Mouse (Mus musculus) kidney, adult 2 months (tissue): ENCODE measurements around the gene Ccnk. TPM values are rescaled to one million over a fixed set of nuclear protein-coding genes. Genes with fewer than 3 reads are reported as not detected.

ENCODE experiments used
- DNase-seq: peaks from one replicate; pipeline ENCODE4 v3.0.0; 2021
- H3K27ac ChIP-seq: fragments of 200-500 bp; 2 replicates; pipeline ENCODE4 v1.5.1; 2012; ENCODE audit warnings: low read depth, low read length, control low read depth, inconsistent platforms; ENCODE audit not compliant: insufficient read depth
- H3K27me3 ChIP-seq: fragments of 200-500 bp; replicated peaks from 2 replicates; pipeline ENCODE4 v1.6.1; 2012; ENCODE audit warnings: mild to moderate bottlenecking, moderate library complexity, low read length, inconsistent platforms; ENCODE audit not compliant: control insufficient read depth, insufficient read depth
- H3K36me3 ChIP-seq: fragments of 200-500 bp; 2 replicates; pipeline ENCODE4 v1.6.1; 2012; ENCODE audit warnings: mild to moderate bottlenecking, moderate library complexity, low read length, inconsistent platforms; ENCODE audit not compliant: control insufficient read depth, insufficient read depth
- H3K4me1 ChIP-seq: fragments of 200-500 bp; 2 replicates; pipeline ENCODE4 v1.6.1; 2011; ENCODE audit warnings: low read length; ENCODE audit not compliant: control insufficient read depth, insufficient read depth
- H3K4me3 ChIP-seq: fragments of 200-500 bp; 2 replicates; pipeline ENCODE4 v1.5.1; 2011; ENCODE audit warnings: mild to moderate bottlenecking, low read depth, low read length, control low read depth; ENCODE audit not compliant: insufficient read depth
- CTCF ChIP-seq: fragments of 200-500 bp; conservative IDR thresholded peaks from 2 replicates; pipeline ENCODE4 v1.5.1; 2011; ENCODE audit warnings: low read depth, mild to moderate bottlenecking, control low read depth, low read length, moderate library complexity, mixed read lengths; ENCODE audit not compliant: insufficient read depth, insufficient read length
- POLR2A ChIP-seq: fragments of 200-500 bp; IDR thresholded peaks from one replicate; pipeline ENCODE4 v1.6.1; 2011; ENCODE audit warnings: low read depth, low read length, control low read depth
- WGBS: fragments of 180-500 bp; shearing (Covaris S2); methylation state at CpG from one replicate; pipeline ENCODE4 v1.1.7; 2018; 5-methylcytosine and 5-hydroxymethylcytosine counted together
- polyA plus RNA-seq: library from polyadenylated mRNA; depleted of rRNA; stranded (reverse); fragments of >200 nt; gene quantifications from 2 replicates; pipeline ENCODE4 v1.2.3, GENCODE M21; 2012

Gene Ccnk
- polyA plus RNA-seq, 1 experiment = 12.6 TPM

DNA sequence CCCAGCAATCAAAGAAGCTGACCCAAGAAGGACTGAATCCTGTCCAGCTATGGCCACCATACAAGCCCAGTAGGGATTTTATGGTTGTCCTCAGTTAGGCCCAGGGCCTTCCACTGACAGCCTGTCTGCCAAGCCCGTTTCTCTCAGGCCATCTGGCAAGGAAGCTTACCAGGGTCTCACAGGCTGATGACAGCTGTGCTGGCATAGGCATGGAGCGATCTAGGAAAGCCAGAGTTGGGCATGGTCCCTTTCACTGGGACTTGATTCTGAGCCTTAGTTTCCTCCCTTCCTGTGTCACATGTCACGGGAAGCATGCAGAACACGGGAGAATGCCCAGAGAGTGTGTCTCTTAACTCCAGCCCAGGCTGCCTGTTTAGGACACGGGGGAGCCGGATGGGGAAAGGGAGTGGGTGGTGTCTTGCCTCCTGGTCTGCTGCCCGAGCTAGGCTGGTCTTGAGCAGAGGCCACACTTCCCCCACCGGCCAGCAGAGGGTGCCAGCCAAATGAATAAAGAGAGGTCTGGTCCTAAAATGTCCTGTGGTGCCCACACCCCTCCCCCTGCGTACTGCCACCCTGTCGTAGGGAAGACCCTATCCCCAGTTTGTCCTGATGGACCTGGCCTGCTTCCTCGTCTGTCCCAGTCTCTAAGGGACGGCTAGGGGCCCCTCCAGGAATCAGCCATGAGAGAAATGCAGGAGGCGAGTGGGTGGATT, 29.5 kb downstream of the Ccnk start:
- Histone ChIP-seq H3K4me3 (no peak overlapping the region), H3K4me1 (peaks cover 5% of the 10 kb centered on the region; the same call in 1 of the 2 replicates), H3K27me3 (no peaks in the 10 kb centered on the region), H3K27ac (no peak overlapping the region), H3K36me3 (no peaks in the 10 kb centered on the region)
- 22% methylated on average over 13 of the region's 13 CpGs for WGBS
- peak; percentile 73 for DNase-seq
- TF ChIP-seq POLR2A = no peak
- TF ChIP-seq CTCF = peak; percentile 79

DNA sequence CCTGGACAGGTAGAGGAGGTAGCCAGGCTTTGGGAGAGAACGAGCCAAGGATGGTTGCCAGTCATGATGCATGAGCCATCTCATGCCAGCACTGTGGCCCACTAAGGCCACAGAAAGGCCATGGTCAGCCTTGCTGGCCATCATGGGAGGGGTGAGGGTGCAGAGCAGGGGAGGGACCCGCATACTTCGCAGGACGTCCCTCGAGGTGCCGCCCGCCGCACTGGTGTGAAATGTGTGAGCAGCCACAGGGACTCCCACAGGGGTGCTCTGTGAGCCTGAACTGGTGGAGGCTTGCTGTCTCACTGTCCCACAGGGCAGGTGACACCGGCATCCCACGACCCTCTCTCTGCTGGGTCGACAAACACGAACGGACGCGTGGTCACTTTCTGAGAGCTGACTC, 31.2 kb downstream of the Ccnk start:
- no peaks in the 10 kb centered on the region for H3K36me3 ChIP-seq
- H3K27ac ChIP-seq = no peak overlapping the region
- TF ChIP-seq CTCF = no peak
- no peak for TF ChIP-seq POLR2A
- peaks cover 10% of the 10 kb centered on the region; the same call in 1 of the 2 replicates for H3K4me1 ChIP-seq
- no peak for DNase-seq
- H3K27me3 ChIP-seq = no peaks in the 10 kb centered on the region
- no peak overlapping the region for H3K4me3 ChIP-seq
- WGBS = 89% methylated on average over 15 of the region's 15 CpGs

DNA sequence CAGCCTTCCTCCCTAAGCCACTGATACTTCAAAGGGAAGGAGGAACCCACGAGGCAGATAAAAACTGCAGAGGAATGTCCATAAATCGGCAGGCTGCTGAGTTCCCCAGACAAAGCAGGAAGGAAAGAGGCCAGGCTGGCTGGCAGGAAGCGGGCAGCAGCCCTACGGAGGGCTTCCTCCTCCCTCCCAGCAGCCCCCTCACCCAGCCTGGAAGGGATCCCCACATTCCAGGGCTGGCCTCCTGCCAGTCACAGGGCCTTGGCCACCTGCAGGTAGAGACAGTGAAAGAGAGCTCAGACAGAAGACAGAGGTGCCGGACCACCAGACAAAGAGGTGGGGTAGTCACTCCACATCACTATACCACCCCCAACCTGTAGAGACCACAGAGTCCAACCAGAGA, 32.7 kb downstream of the Ccnk start:
- TF ChIP-seq POLR2A (no peak), CTCF (no peak)
- DNase-seq = no peak
- peaks cover 10% of the 10 kb centered on the region; the same call in 1 of the 2 replicates for H3K4me1 ChIP-seq
- WGBS = 41% methylated on average over 5 of the region's 5 CpGs
- no peaks in the 10 kb centered on the region for H3K36me3 ChIP-seq
- H3K27ac ChIP-seq = no peak overlapping the region
- H3K4me3 ChIP-seq = no peak overlapping the region
- H3K27me3 ChIP-seq = no peaks in the 10 kb centered on the region

DNA sequence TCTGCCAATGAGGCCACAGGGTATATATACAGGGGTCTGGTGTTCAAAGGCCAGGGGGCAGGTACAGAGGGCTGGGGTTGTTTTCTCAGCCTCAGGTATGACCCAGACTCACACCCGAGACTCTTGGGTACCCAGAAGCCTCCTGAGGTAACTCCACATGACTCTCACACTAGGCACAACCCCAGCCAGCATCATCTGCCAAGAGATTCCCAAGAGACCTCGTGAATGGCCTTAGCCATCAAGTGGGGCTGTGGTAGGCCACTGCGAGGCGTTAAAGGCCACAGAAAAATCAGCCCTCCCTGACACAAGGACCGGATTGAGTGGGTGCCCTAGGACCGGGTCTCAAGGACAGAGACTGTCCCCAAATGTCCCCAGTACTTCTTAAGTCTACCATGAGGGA, 33.1 kb downstream of the Ccnk start:
- TF ChIP-seq POLR2A = no peak
- no peak for TF ChIP-seq CTCF
- DNase-seq = no peak
- Histone ChIP-seq H3K4me3 (no peak overlapping the region), H3K27me3 (no peaks in the 10 kb centered on the region), H3K27ac (no peak overlapping the region), H3K4me1 (peaks cover 10% of the 10 kb centered on the region; the same call in 1 of the 2 replicates), H3K36me3 (no peaks in the 10 kb centered on the region)
- WGBS = 74% methylated on average over 6 of the region's 6 CpGs

DNA sequence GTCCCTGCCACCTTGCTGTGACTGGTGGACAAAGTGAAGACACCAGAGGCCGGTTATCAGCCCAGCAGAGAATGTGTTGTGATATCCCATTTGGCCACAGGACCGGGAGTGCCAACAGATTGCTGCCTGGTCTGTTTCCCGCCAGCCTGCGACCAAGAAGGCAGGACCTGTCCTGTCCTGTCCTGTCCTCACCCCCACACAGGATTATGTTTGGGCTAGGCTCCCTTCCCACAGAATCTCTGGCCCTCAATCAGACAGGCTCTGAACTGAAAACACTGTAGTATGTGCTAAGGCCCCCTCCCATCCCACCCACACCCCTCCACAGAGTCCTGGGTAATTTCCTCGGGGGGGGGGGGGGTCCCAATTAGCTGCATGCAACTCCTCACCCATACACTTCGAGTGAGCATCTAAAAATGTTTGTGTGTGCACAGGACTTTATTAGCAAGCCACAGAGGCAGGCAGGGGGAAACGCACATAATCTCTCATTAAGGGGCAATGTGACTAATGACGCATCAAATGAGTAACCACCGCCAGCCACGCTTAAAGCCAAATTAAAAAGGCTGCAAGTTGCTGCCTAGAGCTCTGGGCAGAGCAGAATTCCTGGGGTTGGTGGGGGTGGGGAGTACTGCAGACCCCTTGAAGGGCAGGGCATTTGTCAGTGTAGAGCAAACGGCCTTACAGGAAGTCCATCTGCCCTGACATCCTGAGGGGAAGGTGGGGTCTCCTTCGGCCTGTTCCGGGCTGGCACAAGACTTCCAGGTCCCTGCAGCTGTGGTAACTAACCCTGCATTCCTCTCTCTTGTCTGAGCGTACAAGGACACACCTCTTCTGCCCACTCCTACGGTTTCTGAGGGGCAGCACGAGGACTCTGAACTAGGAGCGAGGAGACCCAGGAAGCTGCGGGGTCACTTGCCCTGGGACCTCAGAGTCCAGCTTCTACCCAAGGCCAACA, 34.0 kb downstream of the Ccnk start:
- H3K27ac ChIP-seq = no peak overlapping the region
- TF ChIP-seq CTCF = no peak
- TF ChIP-seq POLR2A = no peak
- H3K4me3 ChIP-seq = no peak overlapping the region
- DNase-seq = no peak
- WGBS = 33% methylated on average over 18 of the region's 18 CpGs
- H3K27me3 ChIP-seq = no peaks in the 10 kb centered on the region
- H3K4me1 ChIP-seq = peaks cover 10% of the 10 kb centered on the region; the same call in 1 of the 2 replicates
- H3K36me3 ChIP-seq = no peaks in the 10 kb centered on the region

DNA sequence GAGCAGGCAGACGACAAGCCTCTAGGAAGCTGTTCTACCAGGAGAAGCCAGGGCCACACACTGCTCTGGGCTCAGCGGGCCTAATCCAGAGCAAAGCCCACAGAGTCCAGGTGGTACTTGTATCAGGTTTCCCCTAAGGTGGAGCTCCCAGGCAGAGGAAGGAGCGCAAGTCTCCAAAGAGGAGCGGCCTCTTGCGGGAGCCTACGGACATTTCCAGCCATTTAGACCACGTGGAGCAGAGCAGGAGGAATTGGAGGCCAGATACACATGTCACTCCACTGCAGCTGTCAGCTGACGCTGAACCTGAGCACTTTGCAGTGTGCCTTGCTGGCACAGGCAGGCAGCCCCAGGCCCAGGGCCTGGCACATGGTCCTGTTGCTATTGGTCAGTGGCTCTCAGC, 35.7 kb downstream of the Ccnk start:
- H3K27ac ChIP-seq = no peak overlapping the region
- DNase-seq = no peak
- peaks cover 10% of the 10 kb centered on the region; the same call in 1 of the 2 replicates for H3K4me1 ChIP-seq
- H3K4me3 ChIP-seq = no peak overlapping the region
- H3K27me3 ChIP-seq = no peaks in the 10 kb centered on the region
- TF ChIP-seq CTCF (no peak), POLR2A (no peak)
- WGBS = 80% methylated on average over 8 of the region's 8 CpGs
- H3K36me3 ChIP-seq = no peaks in the 10 kb centered on the region
